22 mouse cellular contexts compared by ENCODE assay signal in genomic region chr15:57545141-57545540, GRCm38 (mm10).
"Had no signal": no experiment of that assay in that cellular context is flagged by ENCODE, and none has a peak within 500 bp of the region (broad histone marks: within the 10 kb centered on the region; RNA-seq: fewer than 3 reads in every experiment).

No protein-coding gene starts in this region.

- H3K4me1 ChIP-seq: lung, embryonic 15.5 days; midbrain, embryonic 10.5 days; midbrain, embryonic 12.5 days; neural tube, embryonic 13.5 days; neural tube, embryonic 15.5 days had no signal

- H3K4me3 ChIP-seq: lung, embryonic 15.5 days; megakaryocyte, embryonic 14.5 days; midbrain, embryonic 10.5 days; midbrain, embryonic 12.5 days; myocyte; neural tube, embryonic 13.5 days; neural tube, embryonic 15.5 days had no signal

- H3K36me3 ChIP-seq: lung, embryonic 15.5 days; midbrain, embryonic 10.5 days; midbrain, embryonic 12.5 days; neural tube, embryonic 13.5 days; neural tube, embryonic 15.5 days had no signal

- DNase-seq: lung, adult 2 months; lung, postnatal 14 days; lung, postnatal 36 days; midbrain, embryonic 14.5 days; retina, postnatal 1 day; right cerebral cortex, adult 18-20 months; right cerebral cortex, postnatal 25 days; right cerebral cortex, postnatal 4 days; spleen, adult 18-20 months; thymus, adult 18-20 months; thymus, postnatal 14 days; thymus, postnatal 36 days had no signal

- H3K27ac ChIP-seq: lung, embryonic 15.5 days; macrophage; midbrain, embryonic 10.5 days; midbrain, embryonic 12.5 days; neural tube, embryonic 13.5 days; neural tube, embryonic 15.5 days had no signal

- ATAC-seq: lung, postnatal 0 days; midbrain, embryonic 16.5 days had no signal

- H3K9ac ChIP-seq: lung, embryonic 15.5 days; midbrain, embryonic 12.5 days; neural tube, embryonic 13.5 days; neural tube, embryonic 15.5 days had no signal

- H3K27me3 ChIP-seq: lung, embryonic 15.5 days; megakaryocyte, embryonic 14.5 days; midbrain, embryonic 12.5 days; neural tube, embryonic 13.5 days; neural tube, embryonic 15.5 days had no signal

- H3K4me2 ChIP-seq: lung, embryonic 15.5 days; midbrain, embryonic 12.5 days; neural tube, embryonic 13.5 days; neural tube, embryonic 15.5 days had no signal

- H3K9me3 ChIP-seq: lung, embryonic 15.5 days; megakaryocyte, embryonic 14.5 days; midbrain, embryonic 10.5 days; midbrain, embryonic 12.5 days; neural tube, embryonic 13.5 days; neural tube, embryonic 15.5 days had no signal
